Mouse (Mus musculus) stomach, postnatal 0 days (tissue): ENCODE results near the gene Lman2l.

Experiments
- CTCF ChIP-seq: IDR thresholded peaks from 2 replicates; pipeline ENCODE4 v1.5.1; 2016; ENCODE audit warnings: antibody characterized with exemption, low read depth, mild to moderate bottlenecking, moderate library complexity
- EP300 ChIP-seq: optimal IDR thresholded peaks from 2 replicates; pipeline ENCODE3; 2016; ENCODE audit warnings: antibody characterized with exemption

GRCm38 (mm10) chr1:36471181-36472105, 26.4 kb upstream of the Lman2l start, which contains the start of gene Cnnm4:
- no peak for TF ChIP-seq EP300
- TF ChIP-seq CTCF = peak; percentile 60
